Mouse (Mus musculus) stomach, embryonic 16.5 days (tissue): Measurements from ENCODE around the gene Herc4. TPM values are rescaled to one million over a fixed set of nuclear protein-coding genes. Genes with fewer than 3 reads are reported as not detected.
"Not testable (repeated sequence)": the region's sequence is repeated elsewhere in the genome, so short reads cannot be mapped to it uniquely, and the experiment has no call there.

ENCODE experiments used
- ATAC-seq: fragments of 200-750 bp; cut with Nextera tagmentation; 2 replicates; pipeline ENCODE4 v1.8.0; 2017; ENCODE audit warnings: moderate number of reproducible peaks, moderate TSS enrichment; ENCODE audit not compliant: insufficient read depth, low FRiP score
- H3K27ac ChIP-seq: fragments of 300-500 bp; sonication (generic); 2 replicates; pipeline ENCODE4 v1.5.1; 2014; ENCODE audit warnings: low read length
- H3K27me3 ChIP-seq: fragments of 300-500 bp; sonication (generic); 2 replicates; pipeline ENCODE4 v1.6.1; 2014; ENCODE audit warnings: low read length, control low read depth, mixed read lengths; ENCODE audit not compliant: control insufficient read depth, insufficient read depth
- H3K36me3 ChIP-seq: fragments of 300-500 bp; sonication (generic); 2 replicates; pipeline ENCODE4 v1.6.1; 2014; ENCODE audit warnings: low read length; ENCODE audit not compliant: control insufficient read depth, insufficient read depth
- H3K4me1 ChIP-seq: fragments of 300-500 bp; sonication (generic); 2 replicates; pipeline ENCODE4 v1.6.1; 2014; ENCODE audit warnings: low read length, control low read depth, mixed read lengths; ENCODE audit not compliant: control insufficient read depth, insufficient read depth
- H3K4me2 ChIP-seq: fragments of 300-500 bp; sonication (generic); 2 replicates; pipeline ENCODE4 v1.6.1; 2014; ENCODE audit warnings: low read depth, low read length, mixed read lengths
- H3K4me3 ChIP-seq: fragments of 300-500 bp; sonication (generic); replicated peaks from 2 replicates; pipeline ENCODE4 v1.5.1; 2014; ENCODE audit warnings: mild to moderate bottlenecking, low read length
- H3K9ac ChIP-seq: fragments of 300-500 bp; sonication (generic); 2 replicates; pipeline ENCODE4 v1.6.1; 2014; ENCODE audit warnings: low read length
- H3K9me3 ChIP-seq: fragments of 300-500 bp; sonication (generic); replicated peaks from 2 replicates; pipeline ENCODE4 v1.6.1; 2016; ENCODE audit warnings: low read length, control low read depth; ENCODE audit not compliant: control insufficient read depth
- WGBS: fragments of 180-500 bp; shearing (Covaris S2); extraction: QIAGEN DNeasy Blood & Tissue Kit; methylation state at CpG from one replicate; pipeline ENCODE4 v1.1.7; 2014; 5-methylcytosine and 5-hydroxymethylcytosine counted together
- polyA plus RNA-seq: library from polyadenylated mRNA; unstranded; fragments of >200 nt; fragmentation: Nextera tagmentation; extraction: Ambion mirVana; gene quantifications from 2 replicates; pipeline ENCODE4 v1.2.1, GENCODE M21; 2015

Gene Herc4
- polyA plus RNA-seq, 1 experiment from 2014 or later = 41.1 TPM

DNA sequence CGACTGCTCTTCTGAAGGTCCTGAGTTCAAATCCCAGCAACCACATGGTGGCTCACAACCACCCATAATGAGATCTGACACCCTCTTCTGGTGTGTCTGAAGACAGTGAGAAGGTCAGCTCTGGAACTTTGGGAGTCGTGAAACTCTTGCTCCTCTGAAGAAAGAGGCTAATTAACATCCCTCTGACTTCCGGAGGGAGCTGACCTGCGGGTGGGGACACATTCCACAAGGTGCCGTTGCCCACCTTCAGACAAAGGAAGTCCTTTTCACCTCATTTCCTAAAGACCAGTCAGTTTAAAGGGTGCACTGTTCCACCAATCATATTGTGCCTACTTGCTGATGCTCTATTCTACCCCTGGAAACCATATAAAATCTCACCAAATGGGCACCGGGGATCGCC lies 107.5 kb downstream of the Herc4 start:
- not testable (repeated sequence) for H3K4me3 ChIP-seq, H3K36me3 ChIP-seq, H3K27me3 ChIP-seq, ATAC-seq, H3K27ac ChIP-seq, H3K9me3 ChIP-seq, H3K4me1 ChIP-seq, H3K4me2 ChIP-seq, H3K9ac ChIP-seq
- 77% methylated on average over 7 of the region's 7 CpGs for WGBS

DNA sequence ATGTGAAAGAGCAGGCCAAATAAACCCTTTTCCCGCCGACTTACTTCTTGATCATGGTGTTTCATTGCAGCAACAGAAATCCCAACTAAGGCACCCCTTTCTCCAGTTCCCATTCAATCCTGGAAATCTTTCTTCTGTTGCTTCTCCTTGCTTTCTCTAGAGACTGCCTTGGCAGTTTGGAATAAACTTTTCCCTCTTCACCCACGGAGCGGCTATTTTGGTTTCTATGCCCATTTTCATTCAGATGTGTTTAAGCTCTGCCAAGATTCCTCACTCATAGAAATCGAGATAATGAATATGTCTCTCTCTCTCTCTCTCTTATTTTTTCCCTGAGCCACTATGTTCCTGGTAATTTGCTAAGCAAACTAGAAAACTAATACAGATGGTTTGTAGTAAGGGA lies 108.5 kb downstream of the Herc4 start:
- H3K4me2 ChIP-seq = no peak overlapping the region
- no peak overlapping the region for H3K27ac ChIP-seq
- H3K4me1 ChIP-seq = no peaks in the 10 kb centered on the region
- no peak for ATAC-seq
- H3K9ac ChIP-seq = no peak overlapping the region
- no peak overlapping the region for H3K4me3 ChIP-seq
- WGBS = 79% methylated on average over 5 of the region's 5 CpGs
- no peaks in the 10 kb centered on the region for H3K9me3 ChIP-seq
- no peaks in the 10 kb centered on the region for H3K36me3 ChIP-seq
- no peaks in the 10 kb centered on the region for H3K27me3 ChIP-seq

DNA sequence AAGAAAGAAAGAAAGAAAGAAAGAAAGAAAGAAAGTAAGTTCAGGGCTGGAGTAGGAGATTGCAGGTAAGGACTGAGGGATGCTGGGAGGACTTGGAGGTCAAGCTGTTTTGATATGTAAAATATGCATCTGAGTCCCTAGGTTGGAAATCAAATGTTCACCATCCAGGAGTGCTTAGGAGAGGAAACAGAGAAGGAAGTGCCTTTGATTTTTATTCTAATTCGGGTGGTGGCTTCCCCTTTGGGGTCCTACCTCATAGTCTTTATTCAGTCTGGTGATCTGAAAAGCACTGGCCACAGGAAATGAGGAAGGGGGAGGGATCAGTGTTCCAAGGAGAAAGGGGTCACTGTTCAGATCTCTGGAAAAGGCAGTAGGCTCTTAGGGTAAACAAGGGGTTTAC lies 116.9 kb downstream of the Herc4 start:
- H3K9ac ChIP-seq = no peak overlapping the region
- H3K36me3 ChIP-seq = no peaks in the 10 kb centered on the region
- no peak for ATAC-seq
- no peak overlapping the region for H3K4me2 ChIP-seq
- H3K4me1 ChIP-seq = no peaks in the 10 kb centered on the region
- no peaks in the 10 kb centered on the region for H3K9me3 ChIP-seq
- 64% methylated on average over 1 of the region's 1 CpGs for WGBS
- H3K27me3 ChIP-seq = no peaks in the 10 kb centered on the region
- no peak overlapping the region for H3K4me3 ChIP-seq
- H3K27ac ChIP-seq = no peak overlapping the region

DNA sequence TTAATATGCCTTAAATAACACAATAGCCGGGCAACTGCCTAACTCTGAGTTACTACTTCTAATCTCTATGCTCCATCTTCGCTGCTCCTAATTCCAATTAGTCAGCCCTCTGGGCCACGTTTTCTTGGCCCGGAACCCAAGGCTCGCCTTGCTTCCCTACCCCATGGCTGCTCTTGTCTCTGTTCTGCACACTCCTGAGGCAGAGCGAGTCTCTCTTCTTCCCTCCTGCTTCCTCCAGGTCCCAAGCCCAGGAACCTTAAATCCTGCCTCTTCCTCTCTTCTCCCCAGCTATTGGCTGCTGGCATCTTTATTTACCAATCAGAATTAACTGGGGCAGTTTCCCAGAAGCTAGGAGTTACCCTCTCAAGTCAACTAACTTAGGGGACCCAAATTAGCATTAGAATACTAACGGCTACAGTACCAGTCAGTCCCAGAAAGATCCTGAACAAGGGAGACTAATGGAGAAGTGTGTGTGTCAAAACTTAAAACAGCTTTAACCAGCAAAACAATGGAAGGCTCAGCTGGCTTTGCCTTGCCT lies 122.4 kb downstream of the Herc4 start:
- Histone ChIP-seq H3K4me3 (no peak overlapping the region), H3K27ac (no peak overlapping the region), H3K4me2 (no peak overlapping the region), H3K9ac (no peak overlapping the region), H3K9me3 (no peaks in the 10 kb centered on the region), H3K4me1 (no peaks in the 10 kb centered on the region), H3K36me3 (no peaks in the 10 kb centered on the region), H3K27me3 (no peaks in the 10 kb centered on the region)
- no peak for ATAC-seq
- WGBS = 61% methylated on average over 7 of the region's 7 CpGs

DNA sequence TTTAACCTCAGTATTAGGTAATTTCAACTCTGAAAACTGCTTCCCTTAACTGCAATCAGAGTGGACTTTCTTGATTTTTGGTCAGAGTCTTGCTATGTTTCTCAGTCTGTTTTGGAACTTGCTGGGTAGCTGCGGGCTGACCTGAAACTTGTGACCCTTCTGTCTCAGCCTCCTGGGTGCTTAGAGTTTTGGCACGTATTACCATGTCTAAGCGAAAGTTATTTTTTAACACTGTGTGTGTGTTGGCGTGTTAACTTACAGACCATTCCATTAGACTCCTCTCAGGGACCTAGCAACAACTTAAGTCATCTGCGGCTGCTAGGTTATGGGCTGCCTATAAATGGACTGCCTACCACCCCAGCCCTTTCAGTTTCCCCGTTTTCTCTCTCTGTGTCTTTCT lies 123.8 kb downstream of the Herc4 start:
- Histone ChIP-seq H3K9ac (no peak overlapping the region), H3K4me3 (no peak overlapping the region), H3K36me3 (no peaks in the 10 kb centered on the region), H3K4me1 (no peaks in the 10 kb centered on the region), H3K4me2 (no peak overlapping the region), H3K9me3 (no peaks in the 10 kb centered on the region), H3K27ac (no peak overlapping the region), H3K27me3 (no peaks in the 10 kb centered on the region)
- ATAC-seq = no peak
- WGBS = 74% methylated on average over 6 of the region's 6 CpGs

Other genes with a start within 250 kb of the Herc4 start
- gene Hnrnph3, start 219.6 kb upstream of the Herc4 start, polyA plus RNA-seq = 84.1 and 86.5 TPM in 2 replicates
- 5.2 and 5.9 TPM in 2 replicates for gene Pbld2, start 219.5 kb upstream of the Herc4 start, polyA plus RNA-seq
- gene Pbld1, start 183.6 kb upstream of the Herc4 start, polyA plus RNA-seq = 6.1 and 6.9 TPM in 2 replicates
- gene Atoh7, start 144.2 kb upstream of the Herc4 start, polyA plus RNA-seq = not detected in 2 replicates
- gene Mypn, start 39.9 kb upstream of the Herc4 start, polyA plus RNA-seq = 0.09 and 2.2 TPM in 2 replicates
- 3.3 and 4.5 TPM in 2 replicates for gene Sirt1, start 137.9 kb downstream of the Herc4 start, polyA plus RNA-seq
- 9.4 and 9.7 TPM in 2 replicates for gene Dnajc12, start 138.6 kb downstream of the Herc4 start, polyA plus RNA-seq
- not detected in 2 replicates for gene Gm7075, start 178.0 kb downstream of the Herc4 start, polyA plus RNA-seq
- gene Ctnna3, start 186.3 kb downstream of the Herc4 start, polyA plus RNA-seq = 0.36 and 1.2 TPM in 2 replicates